Mouse (Mus musculus) bone marrow, adult 2 months (tissue): ENCODE measurements around the gene Pik3r5.

ENCODE experiments used
- CTCF ChIP-seq: fragments of 200-500 bp; IDR thresholded peaks from 2 replicates; pipeline ENCODE4 v1.5.1; 2011; ENCODE audit warnings: low read length, control low read depth; ENCODE audit not compliant: control insufficient read depth, insufficient read depth
- POLR2A ChIP-seq: fragments of 200-500 bp; IDR thresholded peaks from 2 replicates; pipeline ENCODE4 v1.6.1; 2011; ENCODE audit warnings: low read depth, mild to moderate bottlenecking, control low read depth, low read length, borderline replicate concordance; ENCODE audit not compliant: control insufficient read depth

DNA sequence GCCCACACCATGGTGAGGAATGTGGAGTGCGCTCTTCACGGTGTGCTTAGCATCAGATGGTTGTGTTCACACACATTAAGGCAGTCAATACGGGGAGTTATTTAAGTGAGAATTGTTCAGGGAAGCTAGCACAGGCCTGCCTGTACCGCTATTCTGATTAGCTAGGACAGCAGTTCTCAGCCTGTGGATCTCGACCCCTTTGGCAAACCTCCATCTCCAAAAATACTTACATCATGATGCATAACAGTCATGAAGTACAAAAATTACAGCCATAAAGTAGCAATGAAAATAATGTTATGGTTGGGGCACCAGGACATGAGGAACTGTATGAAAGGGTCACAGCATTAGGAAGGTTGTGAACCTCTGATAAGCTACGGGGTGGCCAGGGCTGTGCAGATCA lies 45.7 kb downstream of the Pik3r5 start:
- TF ChIP-seq POLR2A (no peak), CTCF (no peak)
